Mouse (Mus musculus): ENCODE measurements around the gene Cmip.

DNA sequence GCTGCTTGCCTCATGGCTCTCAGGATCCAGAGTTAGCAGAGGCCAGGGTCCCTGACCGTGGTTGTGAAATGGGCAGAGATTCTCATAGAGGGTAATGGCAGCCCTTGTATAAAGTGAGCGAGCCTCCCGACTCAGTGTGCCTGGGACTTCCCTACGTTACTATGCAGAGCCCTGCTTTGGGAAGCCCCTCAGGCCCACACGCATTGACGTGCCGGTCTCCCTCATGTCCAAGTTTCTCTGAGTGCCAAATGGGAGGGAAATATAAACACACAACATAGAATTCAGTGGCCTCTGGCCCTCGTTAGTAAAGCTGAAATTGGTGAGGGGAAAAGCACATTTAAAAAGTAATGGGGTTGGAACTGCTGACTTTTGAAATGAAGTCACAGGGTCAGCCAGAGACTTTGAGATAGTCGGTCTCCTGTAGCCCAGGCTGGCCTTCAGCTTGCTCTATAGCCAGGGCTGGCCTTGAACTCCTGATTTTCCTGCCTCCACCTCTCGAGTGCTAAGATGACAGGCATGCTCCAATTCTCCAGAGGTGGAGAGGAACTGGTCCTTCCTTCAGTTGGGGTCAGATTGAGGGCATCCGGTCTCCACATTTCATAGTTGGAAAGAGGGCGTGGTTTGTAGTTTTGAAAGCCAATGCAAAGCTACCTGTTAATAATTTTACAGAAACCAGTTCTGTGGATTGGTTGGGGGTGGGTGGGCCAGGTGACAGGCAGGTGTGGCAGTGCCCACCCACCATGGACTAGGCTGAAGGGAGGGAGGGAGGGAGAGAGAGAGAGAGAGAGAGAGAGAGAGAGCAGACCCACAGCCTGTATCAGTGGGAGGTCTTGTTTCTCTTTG lies 105.0 kb downstream of the Cmip start:
- TF ChIP-seq CTCF (IDR thresholded peaks at IDR 0.05; ENCODE audit: borderline replicate concordance, insufficient read depth, low read length) (no peak), POLR2A (IDR thresholded peaks at IDR 0.05; ENCODE audit: low read depth, low read length) (no peak)
